Mouse (Mus musculus) embryonic facial prominence, embryonic 15.5 days (tissue): Measurements from ENCODE around the gene Ints14. TPM values are rescaled to one million over a fixed set of nuclear protein-coding genes. Genes with fewer than 3 reads are reported as not detected.
A peak's percentile ranks its signal among the peaks of the same experiment; 100 is the strongest.
"Not testable (repeated sequence)": the region's sequence is repeated elsewhere in the genome, so short reads cannot be mapped to it uniquely, and the experiment has no call there.

ENCODE experiments used
- ATAC-seq: fragments of 200-750 bp; cut with Nextera tagmentation; 2 replicates; pipeline ENCODE4 v1.8.0; 2017; ENCODE audit warnings: low read depth, moderate TSS enrichment; ENCODE audit not compliant: insufficient number of reproducible peaks, low FRiP score, low TSS enrichment
- H3K27ac ChIP-seq: fragments of 300-500 bp; sonication (generic); replicated peaks from 2 replicates; pipeline ENCODE4 v1.5.1; 2015; ENCODE audit warnings: mild to moderate bottlenecking, inconsistent platforms
- H3K27me3 ChIP-seq: fragments of 300-500 bp; sonication (generic); 2 replicates; pipeline ENCODE4 v1.6.1; 2015; ENCODE audit warnings: inconsistent platforms
- H3K36me3 ChIP-seq: fragments of 300-500 bp; sonication (generic); 2 replicates; pipeline ENCODE4 v1.6.1; 2015; ENCODE audit warnings: mild to moderate bottlenecking, inconsistent platforms
- H3K4me1 ChIP-seq: fragments of 300-500 bp; sonication (generic); 2 replicates; pipeline ENCODE4 v1.6.1; 2015; ENCODE audit warnings: inconsistent platforms
- H3K4me2 ChIP-seq: fragments of 300-500 bp; sonication (generic); replicated peaks from 2 replicates; pipeline ENCODE4 v1.6.1; 2015; ENCODE audit warnings: mild to moderate bottlenecking, inconsistent platforms
- H3K4me3 ChIP-seq: fragments of 300-500 bp; sonication (generic); replicated peaks from 2 replicates; pipeline ENCODE4 v1.5.1; 2015; ENCODE audit warnings: mild to moderate bottlenecking, inconsistent platforms
- H3K9ac ChIP-seq: fragments of 300-500 bp; sonication (generic); 2 replicates; pipeline ENCODE4 v1.6.1; 2015; ENCODE audit warnings: inconsistent platforms
- H3K9me3 ChIP-seq: fragments of 300-500 bp; sonication (generic); replicated peaks from 2 replicates; pipeline ENCODE4 v1.6.1; 2016; ENCODE audit warnings: inconsistent platforms
- WGBS: fragments of 180-500 bp; shearing (Covaris S2); methylation state at CpG from one replicate; pipeline ENCODE4 v1.1.7; 2015; 5-methylcytosine and 5-hydroxymethylcytosine counted together
- polyA plus RNA-seq: library from polyadenylated mRNA; unstranded; fragments of >200 nt; fragmentation: Nextera tagmentation; extraction: Ambion mirVana; gene quantifications from 2 replicates; pipeline ENCODE4 v1.2.1, GENCODE M21; 2015

The Ints14 gene
- polyA plus RNA-seq, 1 experiment from 2014 or later, result 45.2 TPM

DNA sequence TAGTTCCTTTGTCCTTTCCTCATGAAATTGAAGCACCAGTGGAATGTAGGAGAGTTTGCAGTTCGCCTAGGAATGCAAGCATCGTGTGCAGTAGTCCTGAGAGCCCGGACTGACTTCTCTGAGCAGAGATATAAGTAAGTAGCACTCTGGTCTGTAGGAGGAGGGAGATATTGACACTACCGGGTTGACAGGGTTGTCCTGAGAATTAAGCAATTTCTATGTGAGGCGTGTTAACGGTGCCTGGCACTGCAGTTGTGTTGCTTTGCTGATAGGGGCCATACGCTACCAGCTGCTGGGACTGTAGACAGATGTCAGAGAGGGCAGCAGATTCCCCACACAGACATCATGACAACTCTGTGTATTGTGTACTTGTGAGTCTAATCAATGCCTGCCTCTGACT lies 7.5 kb upstream of the Ints14 start:
- H3K4me2 ChIP-seq, result no peak overlapping the region
- WGBS, result 61% methylated on average over 7 of the region's 7 CpGs
- no peak overlapping the region for H3K9ac ChIP-seq
- H3K9me3 ChIP-seq, result no peaks in the 10 kb centered on the region
- no peak for ATAC-seq
- no peaks in the 10 kb centered on the region for H3K36me3 ChIP-seq
- no peaks in the 10 kb centered on the region for H3K4me1 ChIP-seq
- no peak overlapping the region for H3K4me3 ChIP-seq
- no peak overlapping the region for H3K27ac ChIP-seq
- peaks cover 5% of the 10 kb centered on the region; the same call in 1 of the 2 replicates for H3K27me3 ChIP-seq

DNA sequence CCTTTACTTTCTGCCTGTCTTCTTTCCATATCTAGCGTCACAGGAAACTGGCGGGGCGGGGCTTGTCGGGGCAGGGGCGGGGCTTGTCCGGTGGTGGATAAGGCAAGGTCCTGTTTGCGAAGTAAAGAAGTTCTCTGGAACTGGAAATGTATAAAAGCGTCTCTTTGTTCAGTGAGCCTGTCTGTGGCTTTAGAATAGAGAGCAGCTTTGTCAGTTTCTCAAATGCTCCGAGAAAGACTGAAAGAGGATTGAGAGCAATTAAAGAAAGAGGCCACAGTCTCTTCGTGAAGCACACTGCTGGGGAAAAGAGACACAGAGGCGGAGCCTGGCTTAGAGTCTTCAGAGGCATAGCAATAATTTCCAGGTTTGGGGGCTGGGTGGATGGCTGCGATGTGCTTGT lies 4.4 kb upstream of the Ints14 start:
- Histone ChIP-seq H3K4me3 (no peak overlapping the region), H3K27ac (no peak overlapping the region), H3K4me1 (peaks cover 6% of the 10 kb centered on the region; the same call in 1 of the 2 replicates), H3K9me3 (no peaks in the 10 kb centered on the region), H3K27me3 (0 out of 2 replicates have a peak, but pooled peaks cover 5% of the 10 kb centered on the region), H3K36me3 (no peaks in the 10 kb centered on the region), H3K9ac (no peak overlapping the region), H3K4me2 (peak overlapping the region; percentile 3; the same call in 1 of the 2 replicates)
- ATAC-seq, result no peak
- WGBS, result 16% methylated on average over 12 of the region's 12 CpGs

DNA sequence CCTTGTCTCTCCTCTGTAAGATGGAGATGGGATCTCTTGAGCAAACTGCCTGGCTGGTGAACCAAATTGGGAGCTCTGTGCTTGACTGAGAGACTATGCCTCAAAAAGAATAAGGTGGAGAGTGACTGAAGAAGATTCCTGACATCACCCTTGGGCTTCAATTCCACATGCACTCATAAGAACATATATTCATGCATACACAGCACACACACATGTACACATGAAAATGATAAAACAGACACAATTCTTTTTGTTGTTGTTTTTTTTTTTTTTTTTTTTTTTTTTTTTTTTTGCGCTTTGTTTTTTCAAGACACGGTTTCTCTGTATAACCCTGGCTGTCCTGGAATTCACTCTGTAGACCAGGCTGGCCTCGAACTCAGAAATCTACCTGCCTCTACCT lies 3.4 kb upstream of the Ints14 start:
- Histone ChIP-seq H3K9me3 (no peaks in the 10 kb centered on the region), H3K4me3 (no peak overlapping the region), H3K4me1 (peaks cover 13% of the 10 kb centered on the region), H3K27me3 (0 out of 2 replicates have a peak, but pooled peaks cover 5% of the 10 kb centered on the region), H3K4me2 (no peak overlapping the region), H3K9ac (no peak overlapping the region), H3K27ac (no peak overlapping the region), H3K36me3 (no peaks in the 10 kb centered on the region)
- ATAC-seq, result no peak
- WGBS, result 85% methylated on average over 3 of the region's 3 CpGs

DNA sequence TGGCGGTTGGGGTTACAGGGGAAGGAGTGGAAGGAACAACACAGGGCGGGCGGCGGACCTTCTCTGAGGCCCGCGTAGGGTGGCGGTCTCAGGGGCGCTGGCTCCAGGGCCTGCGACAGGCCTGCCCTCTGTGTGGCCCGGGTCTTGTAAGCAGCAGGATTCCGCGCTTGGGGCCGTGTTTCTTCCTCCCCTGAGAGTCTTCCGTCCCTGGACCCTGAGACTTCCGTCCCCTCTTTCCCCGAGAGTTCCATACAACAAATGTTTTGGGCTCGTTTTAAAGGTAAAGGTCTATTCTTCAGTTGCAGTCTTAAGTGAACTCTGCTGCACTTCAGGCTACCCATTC lies 244 bp downstream of the Ints14 start:
- Histone ChIP-seq H3K36me3 (peaks cover 19% of the 10 kb centered on the region), H3K27me3 (no peaks in the 10 kb centered on the region), H3K9me3 (no peaks in the 10 kb centered on the region), H3K9ac (peak overlapping the region; percentile 94), H3K4me2 (peak overlapping the region; percentile 57), H3K4me3 (peak overlapping the region; percentile 78), H3K4me1 (peaks cover 17% of the 10 kb centered on the region), H3K27ac (peak overlapping the region; percentile 90)
- peak; percentile 72 for ATAC-seq
- WGBS, result under 1% methylated on average over 17 of the region's 17 CpGs

DNA sequence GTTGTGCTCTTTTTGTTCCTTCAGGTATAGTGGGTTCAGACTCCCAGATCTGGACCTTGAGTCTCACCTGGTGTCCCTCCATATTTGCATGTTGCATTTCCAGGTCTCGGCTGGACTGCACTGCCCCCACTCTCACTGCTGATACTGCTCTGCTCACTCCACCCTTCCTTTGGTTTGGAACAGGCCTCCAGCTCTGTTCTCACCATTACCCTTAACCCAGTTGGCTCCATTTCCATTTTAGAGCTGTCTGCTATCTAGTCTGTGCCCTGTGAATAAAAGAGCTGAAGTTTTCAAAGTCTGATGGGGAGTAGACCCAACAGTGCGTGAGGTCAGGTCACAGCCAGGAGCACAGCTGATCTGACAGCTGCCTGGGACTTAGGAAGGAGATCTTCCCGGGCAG lies 19.8 kb downstream of the Ints14 start:
- ATAC-seq, result no peak
- WGBS, result 69% methylated on average over 3 of the region's 3 CpGs
- no peak overlapping the region for H3K9ac ChIP-seq
- H3K4me2 ChIP-seq, result no peak overlapping the region
- H3K36me3 ChIP-seq, result peaks cover 96% of the 10 kb centered on the region
- H3K9me3 ChIP-seq, result no peaks in the 10 kb centered on the region
- H3K27ac ChIP-seq, result no peak overlapping the region
- no peaks in the 10 kb centered on the region for H3K4me1 ChIP-seq
- no peaks in the 10 kb centered on the region for H3K27me3 ChIP-seq
- H3K4me3 ChIP-seq, result no peak overlapping the region

DNA sequence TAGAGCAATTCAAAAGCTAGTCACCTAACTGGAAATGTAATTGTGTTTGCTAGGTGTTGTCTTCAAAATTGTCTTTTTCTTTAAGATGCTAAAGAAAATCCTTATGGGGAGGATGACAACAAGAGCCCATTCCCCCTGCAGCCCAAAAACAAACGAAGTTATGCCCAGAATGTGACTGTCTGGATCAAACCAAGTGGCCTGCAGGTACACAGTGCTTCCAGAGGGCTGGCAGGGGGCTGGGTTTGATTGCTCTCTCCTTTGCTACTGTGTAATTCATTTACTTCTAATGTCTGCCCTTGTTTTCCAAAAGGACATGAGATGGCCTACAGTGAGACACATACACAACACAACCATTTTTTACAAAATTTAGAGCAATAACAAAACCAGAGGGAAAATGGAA lies 21.2 kb downstream of the Ints14 start:
- no peaks in the 10 kb centered on the region for H3K4me1 ChIP-seq
- no peak overlapping the region for H3K27ac ChIP-seq
- ATAC-seq, result no peak
- no peak overlapping the region for H3K9ac ChIP-seq
- H3K36me3 ChIP-seq, result peaks cover 96% of the 10 kb centered on the region
- H3K27me3 ChIP-seq, result no peaks in the 10 kb centered on the region
- 81% methylated on average over 1 of the region's 1 CpGs for WGBS
- H3K4me2 ChIP-seq, result no peak overlapping the region
- H3K9me3 ChIP-seq, result no peaks in the 10 kb centered on the region
- no peak overlapping the region for H3K4me3 ChIP-seq

DNA sequence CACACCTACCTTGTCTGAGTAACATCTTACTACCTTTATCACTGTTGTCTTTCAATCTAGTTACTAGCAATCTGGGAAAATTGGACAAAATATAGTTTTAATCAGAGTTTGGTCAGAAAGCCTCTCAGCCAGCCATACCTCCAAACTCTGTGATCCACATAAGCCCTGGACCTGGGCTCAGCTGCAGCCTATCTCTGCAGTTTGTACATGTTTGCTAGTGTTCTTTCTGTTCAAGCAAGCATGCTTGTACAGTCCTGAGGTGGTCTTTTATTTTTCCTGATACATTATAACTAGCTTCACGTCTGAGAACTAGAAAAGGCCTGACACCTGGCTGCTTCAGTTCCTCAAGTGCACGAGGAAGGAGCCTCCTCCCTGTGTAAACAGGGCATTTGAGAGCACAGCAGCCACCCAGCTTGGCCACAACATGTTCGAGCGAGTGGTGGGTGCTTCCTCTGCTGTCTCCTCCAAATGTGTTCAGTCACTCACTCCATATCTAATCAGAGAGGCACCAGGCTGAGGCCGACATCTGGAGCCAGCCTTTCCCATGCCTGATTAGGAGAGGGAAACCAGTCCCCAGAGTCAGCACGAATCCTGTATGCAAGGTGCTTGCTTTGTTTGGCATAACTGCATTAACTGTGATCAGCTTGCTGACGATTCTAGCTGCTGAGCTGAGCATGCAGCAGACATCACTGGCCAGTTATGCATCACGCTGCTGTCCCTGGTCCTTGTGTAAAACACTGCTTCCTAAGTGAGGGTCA lies 24.5 kb downstream of the Ints14 start:
- Histone ChIP-seq H3K4me2 (no peak overlapping the region), H3K27ac (no peak overlapping the region), H3K4me3 (no peak overlapping the region), H3K9ac (no peak overlapping the region), H3K36me3 (peaks cover 87% of the 10 kb centered on the region), H3K4me1 (no peaks in the 10 kb centered on the region), H3K27me3 (no peaks in the 10 kb centered on the region), H3K9me3 (no peaks in the 10 kb centered on the region)
- WGBS, result 59% methylated on average over 8 of the region's 8 CpGs
- ATAC-seq, result no peak

DNA sequence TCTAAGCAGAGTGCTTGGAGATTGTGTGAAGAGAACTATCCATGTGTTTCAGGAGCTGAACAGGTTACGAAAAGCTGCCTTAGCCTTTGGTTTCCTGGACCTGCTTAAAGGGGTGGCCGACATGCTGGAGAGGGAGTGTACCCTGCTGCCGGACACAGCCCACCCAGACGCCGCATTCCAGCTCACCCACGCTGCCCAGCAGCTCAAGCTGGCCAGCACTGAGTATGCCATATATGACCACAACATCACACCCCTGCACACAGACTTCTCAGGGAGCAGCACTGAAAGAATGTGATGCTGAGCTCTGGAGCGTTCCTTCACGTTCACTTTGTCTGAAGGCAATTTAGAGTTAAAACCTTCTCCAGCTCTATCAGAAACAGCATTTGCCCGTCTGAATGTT lies 25.1 kb downstream of the Ints14 start:
- no peaks in the 10 kb centered on the region for H3K4me1 ChIP-seq
- H3K27ac ChIP-seq, result no peak overlapping the region
- 78% methylated on average over 9 of the region's 9 CpGs for WGBS
- no peak for ATAC-seq
- no peaks in the 10 kb centered on the region for H3K9me3 ChIP-seq
- no peak overlapping the region for H3K4me3 ChIP-seq
- peaks cover 87% of the 10 kb centered on the region for H3K36me3 ChIP-seq
- H3K4me2 ChIP-seq, result no peak overlapping the region
- no peak overlapping the region for H3K9ac ChIP-seq
- H3K27me3 ChIP-seq, result no peaks in the 10 kb centered on the region

DNA sequence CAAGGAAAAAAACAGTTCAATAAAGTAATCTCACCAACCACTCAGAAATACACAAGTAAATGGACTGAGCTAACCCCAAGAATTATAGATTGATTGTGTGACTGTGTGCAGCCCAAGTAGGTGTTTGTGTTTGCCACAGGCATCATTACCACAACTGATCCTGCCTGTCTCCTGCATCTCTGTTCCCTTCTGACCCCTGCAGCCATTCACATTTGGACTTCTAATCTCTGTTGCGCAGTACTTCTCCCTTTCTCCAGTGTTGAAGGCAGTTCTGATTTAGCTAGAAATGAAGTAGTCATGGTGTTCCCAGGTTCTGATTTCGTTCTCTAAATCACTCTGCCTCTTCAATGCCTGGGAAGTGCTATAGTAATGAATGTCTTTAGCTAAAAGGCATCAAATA lies 26.9 kb downstream of the Ints14 start:
- 89% methylated on average over 2 of the region's 2 CpGs for WGBS
- Histone ChIP-seq H3K4me3 (no peak overlapping the region), H3K4me1 (no peaks in the 10 kb centered on the region), H3K4me2 (no peak overlapping the region), H3K27me3 (no peaks in the 10 kb centered on the region), H3K9me3 (no peaks in the 10 kb centered on the region), H3K9ac (no peak overlapping the region), H3K27ac (no peak overlapping the region), H3K36me3 (peaks cover 73% of the 10 kb centered on the region)
- ATAC-seq, result no peak

DNA sequence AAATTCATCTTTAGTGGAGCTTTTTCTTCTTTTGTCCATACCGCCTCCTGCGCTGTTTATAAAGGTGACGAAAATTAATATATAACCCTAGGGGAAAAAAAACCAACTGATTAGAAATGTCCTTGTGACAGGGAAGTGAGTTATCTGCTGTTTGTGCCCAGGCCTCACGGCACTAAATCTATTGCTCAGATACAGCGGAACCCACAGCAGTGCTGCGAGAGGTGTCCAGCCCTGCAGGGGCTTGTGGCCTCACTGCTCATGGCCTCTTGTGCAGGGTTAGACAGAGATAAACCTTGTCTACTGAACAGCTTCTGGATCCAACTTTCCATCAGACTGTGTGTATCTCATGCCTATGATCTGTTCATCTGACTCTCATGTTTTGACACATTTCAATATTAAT lies 27.7 kb downstream of the Ints14 start:
- Histone ChIP-seq H3K4me3 (no peak overlapping the region), H3K27ac (no peak overlapping the region), H3K36me3 (peaks cover 66% of the 10 kb centered on the region), H3K9ac (no peak overlapping the region), H3K4me2 (no peak overlapping the region), H3K9me3 (no peaks in the 10 kb centered on the region), H3K4me1 (no peaks in the 10 kb centered on the region), H3K27me3 (no peaks in the 10 kb centered on the region)
- 86% methylated on average over 6 of the region's 6 CpGs for WGBS
- ATAC-seq, result no peak

DNA sequence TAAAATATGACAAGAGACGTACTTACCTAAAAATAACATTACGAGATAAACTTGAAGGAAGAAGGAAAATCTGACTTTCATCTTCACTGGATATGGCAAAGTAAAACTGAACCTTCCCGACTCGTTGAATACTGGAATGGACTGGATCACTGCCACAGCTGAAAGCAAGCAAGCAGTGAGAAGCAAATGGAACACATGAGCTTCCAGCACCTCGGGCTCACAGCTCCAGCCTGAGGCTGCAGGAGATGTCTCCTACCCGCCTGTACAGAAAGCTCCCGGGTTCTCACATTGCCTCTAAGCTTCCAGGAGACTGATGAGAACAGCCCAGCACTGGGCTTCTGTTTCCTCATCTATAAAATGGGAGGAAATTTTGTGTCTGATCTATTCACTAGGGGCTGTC lies 29.6 kb downstream of the Ints14 start:
- ATAC-seq, result no peak
- no peaks in the 10 kb centered on the region for H3K4me1 ChIP-seq
- H3K4me2 ChIP-seq, result no peak overlapping the region
- H3K9me3 ChIP-seq, result no peaks in the 10 kb centered on the region
- 84% methylated on average over 7 of the region's 7 CpGs for WGBS
- no peak overlapping the region for H3K27ac ChIP-seq
- H3K36me3 ChIP-seq, result peaks cover 58% of the 10 kb centered on the region
- H3K27me3 ChIP-seq, result no peaks in the 10 kb centered on the region
- H3K4me3 ChIP-seq, result no peak overlapping the region
- no peak overlapping the region for H3K9ac ChIP-seq

DNA sequence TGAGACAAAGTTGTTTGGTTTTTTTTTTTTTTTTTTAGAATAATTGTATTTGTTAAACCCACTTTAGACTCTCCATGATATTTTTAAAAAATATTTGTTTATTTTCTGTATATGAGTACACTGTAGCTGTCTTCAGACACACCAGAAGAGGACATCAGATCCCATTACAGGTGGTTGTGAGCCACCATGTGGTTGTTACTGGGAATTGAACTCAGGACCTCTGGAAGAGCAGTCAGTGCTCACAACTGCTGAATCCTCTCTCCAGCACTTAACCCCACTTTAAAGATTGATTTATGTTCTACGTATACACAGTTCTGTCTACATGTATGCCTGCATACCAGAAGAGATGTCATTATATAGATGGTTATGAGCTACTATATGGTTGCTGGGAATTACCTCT lies 34.8 kb downstream of the Ints14 start:
- ATAC-seq, H3K4me2 ChIP-seq, H3K27me3 ChIP-seq, H3K9me3 ChIP-seq, H3K4me3 ChIP-seq, H3K9ac ChIP-seq, H3K27ac ChIP-seq, H3K4me1 ChIP-seq: not testable (repeated sequence)
- peaks cover 51% of the 10 kb centered on the region for H3K36me3 ChIP-seq
- WGBS, result 92% methylated on average over 1 of the region's 1 CpGs
